Mouse (Mus musculus) hindbrain, embryonic 12.5 days (tissue): ENCODE results near the gene 4921507P07Rik. TPM values are rescaled to one million over a fixed set of nuclear protein-coding genes. Genes with fewer than 3 reads are reported as not detected.
"Not testable (repeated sequence)": the region's sequence is repeated elsewhere in the genome, so short reads cannot be mapped to it uniquely, and the experiment has no call there.

Experiments used
- ATAC-seq: fragments of 200-750 bp; cut with Nextera tagmentation; 2 replicates; pipeline ENCODE4 v1.8.0; 2017; ENCODE audit warnings: moderate TSS enrichment; ENCODE audit not compliant: low FRiP score
- H3K27ac ChIP-seq: fragments of 300-500 bp; sonication (generic); 2 replicates; pipeline ENCODE4 v1.5.1; 2016; ENCODE audit warnings: mild to moderate bottlenecking
- H3K27me3 ChIP-seq: fragments of 300-500 bp; sonication (generic); 2 replicates; pipeline ENCODE4 v1.6.1; 2016; ENCODE audit warnings: mild to moderate bottlenecking
- H3K36me3 ChIP-seq: fragments of 300-500 bp; sonication (generic); 2 replicates; pipeline ENCODE4 v1.6.1; 2016; ENCODE audit warnings: mild to moderate bottlenecking
- H3K4me1 ChIP-seq: fragments of 300-500 bp; sonication (generic); 2 replicates; pipeline ENCODE4 v1.6.1; 2016
- H3K4me2 ChIP-seq: fragments of 300-500 bp; sonication (generic); replicated peaks from 2 replicates; pipeline ENCODE4 v1.6.1; 2016; ENCODE audit warnings: mild to moderate bottlenecking
- H3K4me3 ChIP-seq: fragments of 300-500 bp; sonication (generic); 2 replicates; pipeline ENCODE4 v1.5.1; 2016; ENCODE audit warnings: mild to moderate bottlenecking
- H3K9ac ChIP-seq: fragments of 300-500 bp; sonication (generic); 2 replicates; pipeline ENCODE4 v1.6.1; 2016; ENCODE audit warnings: mild to moderate bottlenecking, moderate library complexity
- H3K9me3 ChIP-seq: fragments of 300-500 bp; sonication (generic); replicated peaks from 2 replicates; pipeline ENCODE4 v1.6.1; 2016; ENCODE audit warnings: mild to moderate bottlenecking
- WGBS: fragments of 180-500 bp; shearing (Covaris S2); methylation state at CpG from one replicate; pipeline ENCODE4 v1.1.7; 2016; 5-methylcytosine and 5-hydroxymethylcytosine counted together
- polyA plus RNA-seq: library from polyadenylated mRNA; unstranded; fragments of >200 nt; fragmentation: Nextera tagmentation; extraction: Ambion mirVana; gene quantifications from 2 replicates; pipeline ENCODE4 v1.2.1, GENCODE M21; 2016

The 4921507P07Rik gene
- polyA plus RNA-seq, 1 experiment from 2014 or later: 1.2 TPM

DNA sequence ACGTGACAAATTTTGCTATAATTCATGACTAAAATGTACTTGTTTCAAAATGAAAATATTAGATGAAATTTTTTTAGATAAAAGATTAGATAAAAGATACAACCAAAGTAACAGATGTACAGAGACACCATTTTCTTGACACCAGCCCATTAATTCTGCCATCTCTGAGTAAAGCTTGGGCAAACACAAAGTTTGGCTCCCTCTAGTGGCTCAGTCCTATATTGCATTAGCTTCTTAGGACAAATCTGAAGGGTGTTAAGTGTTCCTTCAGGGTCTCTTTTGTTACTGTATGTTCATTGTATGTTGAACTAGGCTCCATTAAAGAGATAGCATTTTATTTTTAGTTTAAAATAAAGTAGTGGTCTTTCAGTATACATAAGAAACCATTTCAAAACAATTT is 8.2 kb downstream of the 4921507P07Rik start:
- Histone ChIP-seq H3K27me3 (no peaks in the 10 kb centered on the region), H3K4me1 (no peaks in the 10 kb centered on the region), H3K9ac (no peak overlapping the region), H3K27ac (no peak overlapping the region), H3K4me2 (no peak overlapping the region), H3K9me3 (no peaks in the 10 kb centered on the region), H3K4me3 (no peak overlapping the region), H3K36me3 (no peaks in the 10 kb centered on the region)
- no peak for ATAC-seq
- 93% methylated on average over 1 of the region's 1 CpGs for WGBS

DNA sequence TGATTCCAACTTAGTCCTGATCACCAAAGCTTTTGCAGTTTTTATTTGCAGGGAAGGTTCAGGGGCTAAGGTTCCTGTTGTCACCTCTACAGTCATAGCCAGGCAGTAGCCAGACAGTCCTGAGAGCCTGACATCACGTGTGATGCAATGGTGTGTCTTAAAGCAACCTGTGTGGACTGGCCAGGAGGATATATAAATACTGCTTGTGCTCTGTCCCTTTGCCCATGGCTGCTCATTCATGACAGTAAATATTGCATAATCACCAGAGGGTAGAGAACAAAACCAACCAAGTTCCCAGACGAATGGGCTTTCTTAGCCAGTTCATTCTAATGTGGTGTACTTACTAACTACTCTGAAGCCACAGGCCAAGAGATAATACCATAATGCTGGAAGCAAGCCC is 9.0 kb downstream of the 4921507P07Rik start:
- Histone ChIP-seq H3K4me3 (no peak overlapping the region), H3K9me3 (no peaks in the 10 kb centered on the region), H3K36me3 (no peaks in the 10 kb centered on the region), H3K9ac (no peak overlapping the region), H3K4me1 (no peaks in the 10 kb centered on the region), H3K4me2 (no peak overlapping the region), H3K27ac (no peak overlapping the region), H3K27me3 (no peaks in the 10 kb centered on the region)
- WGBS: 80% methylated on average over 2 of the region's 2 CpGs
- no peak for ATAC-seq

- no peaks in the 10 kb centered on the region for H3K9me3 ChIP-seq
- no peak overlapping the region for H3K27ac ChIP-seq
- ATAC-seq: no peak
- no peaks in the 10 kb centered on the region for H3K4me1 ChIP-seq
- no peak overlapping the region for H3K9ac ChIP-seq
- no peaks in the 10 kb centered on the region for H3K36me3 ChIP-seq
- 80% methylated on average over 5 of the region's 5 CpGs for WGBS
- no peaks in the 10 kb centered on the region for H3K27me3 ChIP-seq
- no peak overlapping the region for H3K4me2 ChIP-seq
- H3K4me3 ChIP-seq: no peak overlapping the region
These were observed 10.1 kb downstream of the 4921507P07Rik start for GRCm38 (mm10) chr6:50586316-50586715.

DNA sequence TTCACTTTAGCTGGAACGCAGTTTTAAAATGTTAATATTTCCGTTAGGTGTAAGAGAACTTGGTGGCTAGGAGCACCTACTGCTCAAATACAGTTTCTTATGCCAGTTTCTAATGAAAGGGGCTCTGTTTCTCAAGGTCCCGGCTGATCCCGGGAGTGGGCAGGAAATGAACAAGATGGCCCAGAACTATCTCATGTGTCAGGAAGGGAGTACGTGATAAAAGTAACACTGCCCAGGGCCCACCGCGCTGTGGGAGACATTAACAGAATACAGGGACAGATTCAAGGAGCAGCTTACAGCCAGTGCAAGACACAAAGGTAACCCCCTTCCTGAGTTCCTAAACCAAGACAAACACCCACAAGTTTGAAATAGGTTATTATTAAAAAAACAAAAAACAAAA is 10.7 kb downstream of the 4921507P07Rik start:
- H3K36me3 ChIP-seq: no peaks in the 10 kb centered on the region
- WGBS: 74% methylated on average over 7 of the region's 7 CpGs

DNA sequence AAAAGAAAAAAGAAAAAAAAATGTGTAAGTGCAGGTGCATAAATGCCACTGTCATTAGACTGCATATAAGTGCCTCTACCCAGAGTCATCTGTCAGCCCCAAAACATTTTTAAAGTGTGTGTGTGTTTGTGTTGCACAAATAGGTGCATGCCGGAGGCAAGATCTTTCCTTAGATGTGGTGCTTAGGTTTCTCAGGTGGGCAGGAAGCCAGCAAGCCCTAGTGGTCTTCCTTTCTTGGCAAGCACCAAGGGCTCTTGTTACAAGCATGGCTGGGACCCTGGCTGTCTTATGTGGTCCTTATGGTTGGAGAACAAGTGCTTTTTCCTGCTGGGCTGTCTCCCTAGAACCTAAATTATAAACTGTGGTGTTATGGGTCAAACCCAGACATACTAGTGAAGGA is 24.8 kb downstream of the 4921507P07Rik start:
- H3K36me3 ChIP-seq: no peaks in the 10 kb centered on the region
- H3K9ac ChIP-seq: no peak overlapping the region
- H3K4me3 ChIP-seq: no peak overlapping the region
- ATAC-seq: no peak
- WGBS: 96% methylated on average over 1 of the region's 1 CpGs
- no peaks in the 10 kb centered on the region for H3K9me3 ChIP-seq
- H3K27me3 ChIP-seq: no peaks in the 10 kb centered on the region
- H3K27ac ChIP-seq: no peak overlapping the region
- no peak overlapping the region for H3K4me2 ChIP-seq
- peaks cover 6% of the 10 kb centered on the region for H3K4me1 ChIP-seq

More for the DNA sequence above, 10.7 kb downstream of the 4921507P07Rik start:
- no peak for ATAC-seq
- Histone ChIP-seq H3K4me3 (no peak overlapping the region), H3K9ac (no peak overlapping the region), H3K4me1 (no peaks in the 10 kb centered on the region), H3K27me3 (no peaks in the 10 kb centered on the region), H3K27ac (no peak overlapping the region), H3K9me3 (no peaks in the 10 kb centered on the region), H3K4me2 (no peak overlapping the region)

- WGBS: 23% methylated on average over 6 of the region's 6 CpGs
- Histone ChIP-seq H3K27me3 (no peaks in the 10 kb centered on the region), H3K9me3 (no peaks in the 10 kb centered on the region), H3K4me2 (peak overlapping the region; percentile 73), H3K9ac (peak overlapping the region; percentile 81), H3K27ac (peak overlapping the region; percentile 82), H3K4me3 (peak overlapping the region; percentile 86), H3K36me3 (peaks cover 12% of the 10 kb centered on the region), H3K4me1 (peaks cover 11% of the 10 kb centered on the region)
- no peak; the same call in 1 of the 2 replicates for ATAC-seq
These were observed 29.5 kb downstream of the 4921507P07Rik start for GRCm38 (mm10) chr6:50566997-50567255.

DNA sequence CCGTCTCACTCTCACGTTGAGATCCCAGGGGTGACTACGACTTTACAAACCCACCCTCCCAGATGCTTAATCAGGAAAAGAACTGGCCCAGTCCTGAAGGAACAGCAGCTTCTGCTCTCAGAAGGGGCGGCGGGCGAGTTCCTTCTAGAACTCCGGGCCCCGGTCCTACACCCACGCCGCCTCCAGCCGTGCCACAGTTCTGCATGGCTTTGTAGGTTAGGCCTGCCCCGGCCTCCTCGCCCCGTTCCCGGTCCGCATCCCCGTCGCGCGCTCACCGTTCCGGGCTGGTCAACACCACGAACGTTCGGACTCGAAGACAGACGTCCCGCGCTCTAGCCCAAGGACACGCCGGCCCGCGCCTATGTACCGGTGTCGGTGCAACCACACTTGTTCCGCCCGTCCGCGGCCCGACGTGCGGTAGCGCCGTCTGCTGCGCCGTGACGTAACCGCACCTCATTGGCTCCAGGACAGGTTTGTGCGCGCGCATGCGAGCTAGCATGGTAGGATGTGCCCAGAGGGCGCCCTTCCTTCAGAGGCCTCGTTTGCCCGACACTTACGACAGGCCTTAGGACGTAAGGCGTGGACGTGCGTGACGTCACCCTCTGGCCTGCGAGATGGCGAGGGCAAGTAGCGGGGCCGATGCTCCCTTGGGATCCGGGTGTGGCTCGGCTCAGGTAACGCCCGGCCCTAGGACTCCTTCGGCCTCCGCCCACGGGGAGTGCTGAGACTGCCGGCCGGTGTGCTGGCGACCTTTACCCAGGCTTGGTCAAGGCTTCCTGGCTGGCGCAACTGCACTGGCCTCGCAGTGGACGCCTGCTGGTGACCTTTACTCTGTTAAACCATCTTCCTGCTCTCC is 30.1 kb downstream of the 4921507P07Rik start, which contains the start of gene Cycs:
Cycs (minus strand) TSS at position 398 of the 856 bp plus-strand sequence.
- Histone ChIP-seq H3K27me3 (no peaks in the 10 kb centered on the region), H3K4me1 (peaks cover 11% of the 10 kb centered on the region), H3K4me2 (peak within 1 kb of the TSS; percentile 74), H3K9ac (peak within 1 kb of the TSS; percentile 86), H3K27ac (peak within 1 kb of the TSS; percentile 82), H3K4me3 (peak within 1 kb of the TSS; percentile 86), H3K9me3 (no peaks in the 10 kb centered on the region), H3K36me3 (peaks cover 12% of the 10 kb centered on the region)
- WGBS: 1% methylated on average over 78 of the region's 78 CpGs
- peak; percentile 99 for ATAC-seq

DNA sequence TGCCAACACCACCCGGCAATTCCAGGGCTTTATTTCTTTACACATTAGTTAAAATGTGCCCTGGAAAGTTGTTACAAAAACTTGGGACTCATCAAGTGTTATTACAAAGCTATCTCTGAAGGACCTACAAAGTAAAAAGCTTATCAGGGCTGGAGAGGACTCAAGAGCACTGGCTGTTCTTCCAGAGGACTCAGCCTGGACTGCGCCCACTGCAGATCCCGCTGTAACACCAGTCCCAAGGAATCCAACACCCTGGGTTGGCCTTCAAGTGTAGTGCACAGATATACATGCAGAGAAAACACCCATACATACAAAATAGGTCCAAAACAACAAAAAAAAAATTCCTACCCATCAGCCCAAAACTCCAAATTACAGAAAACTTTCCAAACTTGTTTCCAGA is 32.8 kb downstream of the 4921507P07Rik start:
- H3K9me3 ChIP-seq: no peaks in the 10 kb centered on the region
- peaks cover 11% of the 10 kb centered on the region for H3K4me1 ChIP-seq
- no peak overlapping the region for H3K27ac ChIP-seq
- no peak overlapping the region for H3K4me3 ChIP-seq
- no peak overlapping the region for H3K9ac ChIP-seq
- ATAC-seq: no peak
- 96% methylated on average over 3 of the region's 3 CpGs for WGBS
- peaks cover 12% of the 10 kb centered on the region for H3K36me3 ChIP-seq
- no peaks in the 10 kb centered on the region for H3K27me3 ChIP-seq
- H3K4me2 ChIP-seq: no peak overlapping the region

DNA sequence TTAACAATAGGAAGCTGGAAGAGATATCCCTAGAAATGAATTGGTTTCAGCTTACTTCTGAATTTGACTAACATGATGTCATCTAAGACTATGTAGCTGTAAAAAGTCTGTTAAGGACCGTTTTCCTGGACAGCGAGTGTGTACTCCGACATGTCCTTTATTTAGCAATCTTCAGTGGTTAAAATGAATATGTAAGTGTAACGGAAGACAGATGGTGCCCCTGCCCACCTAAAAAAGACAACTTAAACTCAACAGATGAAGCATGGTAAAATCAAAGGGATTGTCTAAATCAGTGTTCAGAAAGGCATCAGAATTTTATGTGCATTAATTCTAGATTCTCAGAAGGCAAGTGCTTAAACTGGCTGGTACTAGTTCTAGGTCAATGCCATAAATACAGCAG is 34.0 kb downstream of the 4921507P07Rik start:
- Histone ChIP-seq H3K9ac (no peak overlapping the region), H3K27me3 (no peaks in the 10 kb centered on the region), H3K36me3 (peaks cover 12% of the 10 kb centered on the region), H3K27ac (no peak overlapping the region), H3K9me3 (no peaks in the 10 kb centered on the region), H3K4me2 (no peak overlapping the region), H3K4me1 (peaks cover 11% of the 10 kb centered on the region), H3K4me3 (no peak overlapping the region)
- ATAC-seq: no peak
- WGBS: 94% methylated on average over 4 of the region's 4 CpGs

DNA sequence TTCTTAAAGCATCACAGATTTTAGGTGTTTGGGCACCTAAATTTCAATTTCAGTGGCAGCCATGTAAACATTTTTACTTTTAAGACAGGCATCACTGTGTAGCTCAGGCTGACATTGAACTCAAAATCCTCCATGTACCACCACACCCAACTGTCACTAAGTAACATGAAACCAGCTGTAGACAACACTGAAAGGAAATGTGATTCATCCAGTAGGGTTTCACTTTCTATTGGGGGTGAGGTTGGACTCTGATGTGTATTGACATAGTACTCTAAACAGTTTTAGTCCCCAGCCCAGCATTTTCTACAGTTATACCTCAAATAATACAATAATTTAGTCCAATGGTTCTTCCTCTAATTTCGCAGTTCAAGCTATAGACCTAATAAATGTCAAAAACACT is 35.7 kb downstream of the 4921507P07Rik start:
- no peak overlapping the region for H3K9ac ChIP-seq
- ATAC-seq: no peak
- no peaks in the 10 kb centered on the region for H3K9me3 ChIP-seq
- peaks cover 12% of the 10 kb centered on the region for H3K36me3 ChIP-seq
- peaks cover 5% of the 10 kb centered on the region for H3K4me1 ChIP-seq
- no peak overlapping the region for H3K27ac ChIP-seq
- no peak overlapping the region for H3K4me2 ChIP-seq
- no peak overlapping the region for H3K4me3 ChIP-seq
- no peaks in the 10 kb centered on the region for H3K27me3 ChIP-seq
- WGBS: 96% methylated on average over 1 of the region's 1 CpGs

- Histone ChIP-seq H3K27ac (no peak overlapping the region), H3K36me3 (peaks cover 9% of the 10 kb centered on the region), H3K4me2 (no peak overlapping the region), H3K9ac (no peak overlapping the region), H3K4me3 (no peak overlapping the region), H3K27me3 (no peaks in the 10 kb centered on the region), H3K9me3 (no peaks in the 10 kb centered on the region), H3K4me1 (no peaks in the 10 kb centered on the region)
- no peak for ATAC-seq
- WGBS: 83% methylated on average over 4 of the region's 4 CpGs
These were observed 37.6 kb downstream of the 4921507P07Rik start for GRCm38 (mm10) chr6:50558877-50559276.

GRCm38 (mm10) chr6:50557566-50557965 is 38.9 kb downstream of the 4921507P07Rik start:
- H3K9ac ChIP-seq: no peak overlapping the region; the same call in 1 of the 2 replicates
- no peaks in the 10 kb centered on the region for H3K4me1 ChIP-seq
- H3K27ac ChIP-seq: no peak overlapping the region
- WGBS: 91% methylated on average over 6 of the region's 6 CpGs
- H3K4me2 ChIP-seq: no peak overlapping the region
- no peaks in the 10 kb centered on the region for H3K27me3 ChIP-seq
- H3K36me3 ChIP-seq: no peaks in the 10 kb centered on the region
- no peak for ATAC-seq
- H3K4me3 ChIP-seq: no peak overlapping the region
- H3K9me3 ChIP-seq: no peaks in the 10 kb centered on the region

GRCm38 (mm10) chr6:50554223-50554622 is 42.2 kb downstream of the 4921507P07Rik start:
- not testable (repeated sequence) for H3K27ac ChIP-seq, H3K4me3 ChIP-seq, H3K9ac ChIP-seq, H3K36me3 ChIP-seq, H3K27me3 ChIP-seq, H3K4me1 ChIP-seq, H3K4me2 ChIP-seq, H3K9me3 ChIP-seq, ATAC-seq
- 88% methylated on average over 2 of the region's 2 CpGs for WGBS
